Mouse (Mus musculus) cerebellum, adult 11-12 months (tissue): ENCODE measurements around the gene Gm17482.

Experiments
- DNase-seq: peaks from one replicate; pipeline ENCODE4 v3.0.0; 2022

The Gm17482 gene

DNA sequence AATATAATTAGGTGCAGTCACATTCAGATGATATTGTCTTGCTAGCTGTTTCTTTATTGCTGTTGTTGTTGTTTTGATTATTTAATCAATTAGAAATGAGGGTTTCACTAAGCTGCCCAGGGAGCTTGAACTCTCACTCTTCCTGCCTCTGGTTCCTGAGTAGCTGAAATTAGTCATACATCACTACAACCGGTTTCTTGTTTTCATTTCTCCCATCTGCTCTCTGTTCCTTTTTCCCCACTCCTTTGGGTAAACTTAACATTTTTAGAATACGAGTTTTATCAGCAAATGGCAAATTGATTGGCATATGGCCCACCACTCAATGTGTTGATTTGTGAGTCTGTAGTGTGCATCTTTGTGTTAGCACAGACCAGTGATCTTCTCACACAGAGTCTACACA is 80.0 kb downstream of the Gm17482 start:
- DNase-seq: no peak
